Mouse (Mus musculus): ENCODE data around the gene Plpp3. TPM values are rescaled to one million over a fixed set of nuclear protein-coding genes. Genes with fewer than 3 reads are reported as not detected.

Plpp3 gene
- polyA plus RNA-seq, 1 experiment from 2014 or later = 60.2 TPM

DNA sequence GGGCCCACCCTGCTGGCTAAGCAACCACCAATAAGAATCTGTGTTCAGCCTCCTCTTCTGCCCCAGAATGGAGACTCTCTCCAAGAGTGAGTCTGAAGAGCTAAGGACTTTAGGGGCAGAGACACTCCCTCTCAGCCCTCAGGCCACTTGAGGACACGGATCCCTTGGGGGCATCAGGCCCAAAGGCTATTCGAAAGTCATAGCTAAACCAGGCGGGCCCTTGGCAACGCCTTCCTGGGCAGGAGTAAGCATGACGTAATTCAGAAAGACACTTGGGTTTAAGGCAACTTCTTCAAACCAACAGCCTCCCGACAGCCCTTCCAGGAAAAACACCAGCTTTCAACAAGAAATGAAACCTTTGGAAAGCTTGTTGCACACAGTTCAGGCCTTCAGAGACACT lies 114.0 kb downstream of the Plpp3 start:
- no peaks in the 10 kb centered on the region for H3K27me3 ChIP-seq (ENCODE audit: control insufficient read depth, insufficient read depth, low read length)

DNA sequence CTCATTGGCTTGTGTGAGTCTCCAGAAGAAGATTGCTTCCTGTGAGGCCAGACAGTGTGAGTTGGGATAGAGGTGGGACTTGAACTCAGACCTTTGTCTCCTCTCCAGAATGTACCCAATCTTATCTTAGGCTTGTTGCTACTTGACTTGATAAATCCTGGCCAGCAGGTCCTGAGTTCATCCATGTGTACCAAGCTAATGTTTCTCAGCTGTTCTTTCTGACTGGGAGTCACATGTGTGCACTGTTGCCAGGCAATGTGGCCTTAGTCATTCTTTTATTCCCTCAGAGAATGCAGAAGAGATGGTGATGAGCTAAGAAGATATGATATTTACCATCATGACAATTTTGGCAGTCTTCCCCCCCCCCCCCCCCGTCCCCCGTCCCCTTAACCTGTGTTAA lies 115.9 kb downstream of the Plpp3 start:
- Histone ChIP-seq H3K4me3 (ENCODE audit: low read depth, low read length) (no peak overlapping the region), H3K4me2 (replicated peaks; ENCODE audit: low read depth) (no peak overlapping the region), H3K36me3 (ENCODE audit: control insufficient read depth, insufficient read depth, low read length) (no peaks in the 10 kb centered on the region), H3K9me3 (ENCODE audit: control insufficient read depth, low read length) (no peaks in the 10 kb centered on the region), H3K27me3 (ENCODE audit: control insufficient read depth, insufficient read depth, low read length) (no peaks in the 10 kb centered on the region), H3K9ac (ENCODE audit: low read length) (no peak overlapping the region), H3K4me1 (replicated peaks; ENCODE audit: control insufficient read depth, insufficient read depth) (peaks cover 3% of the 10 kb centered on the region; the same call in 1 of the 2 replicates), H3K27ac (replicated peaks) (no peak overlapping the region)
- no peak for TF ChIP-seq EP300 (optimal IDR thresholded peaks at IDR 0.05)
- no peak for TF ChIP-seq CTCF (IDR thresholded peaks at IDR 0.05; ENCODE audit: low read depth)
- 45% methylated on average over 2 of the region's 2 CpGs for WGBS
- ATAC-seq (ENCODE audit: low FRiP score, low TSS enrichment) (no peak), DNase-seq (ENCODE audit: low spot score) (no peak)

More for the DNA sequence above, 114.0 kb downstream of the Plpp3 start:
- DNase-seq (ENCODE audit: low spot score) (no peak), ATAC-seq (ENCODE audit: low FRiP score, low TSS enrichment) (no peak)
- H3K4me2 ChIP-seq (replicated peaks; ENCODE audit: low read depth) = no peak overlapping the region
- 67% methylated on average over 6 of the region's 6 CpGs for WGBS
- no peak overlapping the region for H3K27ac ChIP-seq (replicated peaks)
- H3K4me1 ChIP-seq (replicated peaks; ENCODE audit: control insufficient read depth, insufficient read depth) = peaks cover 3% of the 10 kb centered on the region; the same call in 1 of the 2 replicates
- no peak for TF ChIP-seq CTCF (IDR thresholded peaks at IDR 0.05; ENCODE audit: low read depth)
- TF ChIP-seq EP300 (optimal IDR thresholded peaks at IDR 0.05) = no peak
- no peak overlapping the region for H3K9ac ChIP-seq (ENCODE audit: low read length)
- H3K4me3 ChIP-seq (ENCODE audit: low read depth, low read length) = no peak overlapping the region
- no peaks in the 10 kb centered on the region for H3K9me3 ChIP-seq (ENCODE audit: control insufficient read depth, low read length)
- H3K36me3 ChIP-seq (ENCODE audit: control insufficient read depth, insufficient read depth, low read length) = no peaks in the 10 kb centered on the region

DNA sequence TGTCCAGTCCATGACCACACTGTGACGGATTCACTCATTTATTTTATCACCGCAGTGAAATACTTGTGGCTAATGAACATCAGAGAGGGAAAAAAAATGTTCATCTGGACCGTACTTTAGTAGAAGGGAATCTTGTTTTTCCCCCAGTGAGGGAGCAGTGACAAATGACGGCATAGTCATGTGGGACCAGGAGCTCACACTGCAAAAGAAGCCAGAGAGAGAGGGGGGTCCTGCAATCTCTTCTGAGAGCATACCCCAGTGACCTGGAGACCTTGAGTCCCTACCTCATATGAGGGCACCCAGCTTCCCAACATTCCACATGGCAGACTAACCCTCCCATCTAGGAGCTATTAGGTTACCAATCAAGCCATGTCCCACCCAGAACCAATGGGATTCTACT lies 116.3 kb downstream of the Plpp3 start:
- WGBS = 83% methylated on average over 4 of the region's 4 CpGs
- no peak overlapping the region for H3K4me3 ChIP-seq (ENCODE audit: low read depth, low read length)
- TF ChIP-seq EP300 (optimal IDR thresholded peaks at IDR 0.05) (no peak), CTCF (IDR thresholded peaks at IDR 0.05; ENCODE audit: low read depth) (no peak)
- no peak overlapping the region for H3K9ac ChIP-seq (ENCODE audit: low read length)
- H3K27ac ChIP-seq (replicated peaks) = no peak overlapping the region
- no peaks in the 10 kb centered on the region for H3K36me3 ChIP-seq (ENCODE audit: control insufficient read depth, insufficient read depth, low read length)
- ATAC-seq (ENCODE audit: low FRiP score, low TSS enrichment) (no peak), DNase-seq (ENCODE audit: low spot score) (no peak)
- H3K4me1 ChIP-seq (replicated peaks; ENCODE audit: control insufficient read depth, insufficient read depth) = peaks cover 3% of the 10 kb centered on the region; the same call in 1 of the 2 replicates
- H3K27me3 ChIP-seq (ENCODE audit: control insufficient read depth, insufficient read depth, low read length) = no peaks in the 10 kb centered on the region
- no peak overlapping the region for H3K4me2 ChIP-seq (replicated peaks; ENCODE audit: low read depth)
- no peaks in the 10 kb centered on the region for H3K9me3 ChIP-seq (ENCODE audit: control insufficient read depth, low read length)

DNA sequence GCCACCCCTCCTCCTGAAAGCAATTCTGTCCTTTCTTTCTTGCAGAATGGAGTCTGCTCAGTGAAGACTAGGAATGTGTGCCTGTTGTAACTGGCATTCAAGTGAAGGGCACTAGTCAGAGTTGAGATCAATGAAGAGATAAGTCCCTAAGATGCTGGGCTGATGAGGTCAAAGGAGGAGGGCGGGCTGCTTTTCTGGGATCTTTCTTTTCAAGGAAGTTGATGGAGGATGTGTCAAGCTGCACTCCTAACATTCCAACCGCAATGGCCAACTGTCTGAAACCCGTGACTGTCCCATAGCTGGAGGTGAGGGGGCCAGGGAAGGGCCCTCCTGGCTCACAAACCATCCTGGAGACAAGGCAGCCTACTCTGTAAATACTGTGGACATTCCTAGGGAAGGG lies 118.5 kb downstream of the Plpp3 start:
- Histone ChIP-seq H3K27me3 (ENCODE audit: control insufficient read depth, insufficient read depth, low read length) (no peaks in the 10 kb centered on the region), H3K4me2 (replicated peaks; ENCODE audit: low read depth) (no peak overlapping the region), H3K27ac (replicated peaks) (no peak overlapping the region), H3K9me3 (ENCODE audit: control insufficient read depth, low read length) (no peaks in the 10 kb centered on the region), H3K36me3 (ENCODE audit: control insufficient read depth, insufficient read depth, low read length) (no peaks in the 10 kb centered on the region), H3K9ac (ENCODE audit: low read length) (no peak overlapping the region), H3K4me1 (replicated peaks; ENCODE audit: control insufficient read depth, insufficient read depth) (peaks cover 3% of the 10 kb centered on the region; the same call in 1 of the 2 replicates), H3K4me3 (ENCODE audit: low read depth, low read length) (no peak overlapping the region)
- DNase-seq (ENCODE audit: low spot score) (no peak), ATAC-seq (ENCODE audit: low FRiP score, low TSS enrichment) (no peak)
- TF ChIP-seq CTCF (IDR thresholded peaks at IDR 0.05; ENCODE audit: low read depth) = no peak
- TF ChIP-seq EP300 (optimal IDR thresholded peaks at IDR 0.05) = no peak
- WGBS = 64% methylated on average over 3 of the region's 3 CpGs

DNA sequence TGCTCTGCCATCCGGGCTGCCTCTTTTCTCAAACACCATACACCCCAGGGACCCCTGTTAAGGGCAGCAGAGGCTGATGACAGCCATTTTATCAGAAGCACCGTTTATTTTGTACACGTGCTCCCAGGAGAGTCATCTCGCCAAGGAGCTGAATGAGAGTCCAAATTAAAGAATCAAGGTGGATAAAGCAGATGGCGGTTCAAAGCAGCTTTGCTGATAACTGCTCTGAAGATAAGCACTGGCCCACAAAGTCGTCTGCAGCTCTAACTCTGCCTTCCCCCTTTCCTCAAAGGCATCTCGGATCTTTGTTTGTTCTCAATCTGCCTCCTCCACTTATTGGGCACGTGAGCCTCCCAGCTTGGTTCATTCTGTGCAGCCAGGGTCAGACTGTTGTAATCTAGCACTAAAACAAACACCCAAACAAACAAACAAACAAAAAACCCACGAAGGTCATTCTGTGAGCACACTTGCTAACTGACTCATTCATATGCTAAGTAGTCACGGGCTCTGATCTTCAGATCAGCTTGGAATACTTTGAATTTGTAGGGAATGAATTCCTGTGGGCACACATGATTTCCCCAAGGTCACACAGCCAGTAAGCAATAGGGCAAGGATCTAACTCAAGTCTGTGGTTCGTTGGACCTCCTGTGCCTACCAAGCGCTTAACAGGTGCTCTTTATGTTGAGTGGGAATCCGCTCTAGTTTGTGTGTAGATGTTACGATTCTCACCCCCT lies 119.1 kb downstream of the Plpp3 start:
- WGBS = 49% methylated on average over 14 of the region's 14 CpGs
- Histone ChIP-seq H3K4me2 (replicated peaks; ENCODE audit: low read depth) (no peak overlapping the region), H3K36me3 (ENCODE audit: control insufficient read depth, insufficient read depth, low read length) (no peaks in the 10 kb centered on the region), H3K27ac (replicated peaks) (no peak overlapping the region), H3K4me1 (replicated peaks; ENCODE audit: control insufficient read depth, insufficient read depth) (peaks cover 3% of the 10 kb centered on the region; the same call in 1 of the 2 replicates), H3K9me3 (ENCODE audit: control insufficient read depth, low read length) (no peaks in the 10 kb centered on the region), H3K4me3 (ENCODE audit: low read depth, low read length) (no peak overlapping the region), H3K27me3 (ENCODE audit: control insufficient read depth, insufficient read depth, low read length) (no peaks in the 10 kb centered on the region), H3K9ac (ENCODE audit: low read length) (no peak overlapping the region)
- DNase-seq (ENCODE audit: low spot score) (no peak), ATAC-seq (ENCODE audit: low FRiP score, low TSS enrichment) (no peak)
- TF ChIP-seq CTCF (IDR thresholded peaks at IDR 0.05; ENCODE audit: low read depth) (no peak), EP300 (optimal IDR thresholded peaks at IDR 0.05) (no peak)

DNA sequence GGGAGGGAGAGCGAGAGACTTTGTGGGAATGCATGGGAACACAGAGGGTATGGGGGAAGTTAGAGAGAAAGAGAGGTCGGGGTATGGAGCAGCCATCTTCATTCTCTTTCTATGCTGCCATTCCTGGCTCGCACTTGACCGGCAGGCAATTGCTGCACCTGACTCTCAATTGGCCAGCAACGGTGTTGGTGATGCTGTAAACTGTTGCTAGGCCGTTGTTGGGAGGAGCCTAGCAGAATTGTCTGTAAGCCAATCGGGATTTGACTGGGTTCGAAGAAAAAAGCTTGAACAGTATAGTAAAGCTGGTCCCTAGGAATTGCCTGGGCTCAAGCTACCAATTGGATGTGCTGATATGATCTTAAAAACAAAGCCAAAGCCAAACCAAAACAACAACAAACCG lies 121.0 kb downstream of the Plpp3 start:
- Histone ChIP-seq H3K9ac (ENCODE audit: low read length) (no peak overlapping the region), H3K4me1 (replicated peaks; ENCODE audit: control insufficient read depth, insufficient read depth) (peaks cover 5% of the 10 kb centered on the region; the same call in 1 of the 2 replicates), H3K4me3 (ENCODE audit: low read depth, low read length) (no peak overlapping the region), H3K4me2 (replicated peaks; ENCODE audit: low read depth) (no peak overlapping the region), H3K36me3 (ENCODE audit: control insufficient read depth, insufficient read depth, low read length) (no peaks in the 10 kb centered on the region), H3K27me3 (ENCODE audit: control insufficient read depth, insufficient read depth, low read length) (no peaks in the 10 kb centered on the region), H3K9me3 (ENCODE audit: control insufficient read depth, low read length) (no peaks in the 10 kb centered on the region), H3K27ac (replicated peaks) (no peak overlapping the region)
- WGBS = 82% methylated on average over 9 of the region's 9 CpGs
- no peak for TF ChIP-seq EP300 (optimal IDR thresholded peaks at IDR 0.05)
- no peak for TF ChIP-seq CTCF (IDR thresholded peaks at IDR 0.05; ENCODE audit: low read depth)
- DNase-seq (ENCODE audit: low spot score) (no peak), ATAC-seq (ENCODE audit: low FRiP score, low TSS enrichment) (no peak)
